Mouse (Mus musculus): ENCODE measurements around the gene Gm12166. TPM values are rescaled to one million over a fixed set of nuclear protein-coding genes. Genes with fewer than 3 reads are reported as not detected.

The Gm12166 gene
- total RNA-seq, 1 experiment from 2014 or later = 24.3 TPM

DNA sequence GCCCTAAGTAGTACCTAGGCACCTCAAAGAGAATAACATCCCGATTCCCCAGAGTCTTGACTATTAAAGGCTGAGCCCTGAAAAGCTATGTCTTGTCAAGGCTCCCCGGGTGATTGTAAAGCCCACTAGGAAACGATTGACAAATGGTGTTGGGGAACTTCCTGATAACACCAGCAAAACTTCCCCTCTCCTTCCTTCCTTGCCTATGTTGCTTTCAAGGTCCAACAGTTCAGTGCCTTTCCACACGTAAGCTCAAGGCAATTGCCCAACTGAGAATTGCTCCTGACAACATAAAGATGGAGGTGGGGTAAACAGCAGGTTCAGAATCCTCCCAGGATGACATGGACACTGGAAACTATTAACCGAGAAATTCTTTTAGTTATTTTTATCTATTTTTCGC, 29.1 kb downstream of the Gm12166 start:
- no peak for ATAC-seq (replicated peaks; ENCODE audit: low read depth, poor library complexity, severe bottlenecking)

DNA sequence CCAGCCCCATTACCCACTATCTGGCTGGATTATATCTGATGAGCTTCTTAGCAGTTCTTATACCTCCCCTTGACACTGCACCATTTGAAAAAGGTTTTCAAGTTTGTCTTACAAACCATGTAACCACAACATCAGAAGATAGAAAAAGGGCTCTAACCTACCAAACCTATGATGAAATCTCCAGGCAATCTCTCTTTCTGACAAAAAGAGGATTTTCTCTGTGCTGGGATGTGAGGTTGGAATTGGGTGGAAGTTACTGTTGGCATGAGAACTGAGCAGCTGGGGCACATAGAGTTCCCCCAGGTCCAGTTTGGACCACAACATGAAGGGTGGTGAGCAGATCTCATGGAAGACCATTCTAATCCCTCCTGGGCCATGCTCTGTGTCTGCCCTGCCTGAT, 30.3 kb downstream of the Gm12166 start:
- ATAC-seq (replicated peaks; ENCODE audit: low read depth, poor library complexity, severe bottlenecking) = no peak

DNA sequence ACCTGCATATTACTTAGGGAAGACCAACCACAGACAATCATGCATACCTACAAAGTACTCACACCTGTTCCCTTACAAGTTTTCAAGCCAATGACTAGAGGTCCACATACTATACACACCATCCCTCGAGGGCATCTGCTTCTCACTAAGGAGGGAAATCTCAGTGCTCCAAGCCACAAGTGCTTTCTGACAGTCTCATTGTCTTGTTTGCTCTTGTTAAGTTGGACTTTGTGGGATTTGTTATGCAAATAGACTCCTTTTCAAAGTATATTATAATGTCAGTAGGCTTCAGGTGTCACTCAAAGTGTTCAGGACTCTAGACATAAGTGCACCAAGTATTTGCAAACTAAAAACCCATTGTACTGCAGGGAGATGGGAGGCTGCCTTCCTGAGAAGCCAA, 31.9 kb downstream of the Gm12166 start:
- no peak for ATAC-seq (replicated peaks; ENCODE audit: low read depth, poor library complexity, severe bottlenecking)

DNA sequence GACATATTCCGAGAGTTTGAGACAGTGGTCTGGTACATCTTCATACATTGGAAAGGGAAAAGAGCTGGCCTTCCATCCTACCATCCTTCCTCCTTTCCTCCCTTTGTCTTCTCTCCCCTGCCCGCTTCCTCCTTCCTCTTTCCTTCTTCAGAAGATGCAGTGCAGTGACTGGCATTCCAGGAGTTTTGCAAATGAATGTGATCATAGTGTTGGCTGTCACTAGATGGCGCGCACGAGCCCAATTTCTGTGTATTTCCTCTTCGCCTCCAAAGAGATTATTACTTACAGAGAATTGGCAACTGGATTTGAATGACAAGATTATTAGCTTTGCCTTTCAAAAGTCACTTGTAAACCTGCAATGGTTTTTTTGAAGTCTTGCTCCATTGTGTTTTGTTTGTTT, 36.1 kb downstream of the Gm12166 start:
- ATAC-seq (replicated peaks; ENCODE audit: low read depth, poor library complexity, severe bottlenecking) = peak; percentile 81

Other genes starting within 250 kb of the Gm12166 start
- 157 and 188 TPM in 2 replicates for gene Clint1, start 200.3 kb downstream of the Gm12166 start, total RNA-seq (2017)
- 3.2 and 4.1 TPM in 2 replicates for gene Lsm11, start 107.4 kb downstream of the Gm12166 start, total RNA-seq (2017)
- gene Thg1l, start 96.8 kb downstream of the Gm12166 start, total RNA-seq (2017) = 21.9 and 29.7 TPM in 2 replicates
- gene Sox30, start 72.0 kb downstream of the Gm12166 start, total RNA-seq (2017) = not detected in 2 replicates
- 0.14 TPM in 1 of 2 replicates, not detected in the other for gene Adam19, start 3.7 kb upstream of the Gm12166 start, total RNA-seq (2017)
- gene Nipal4, start 114.2 kb upstream of the Gm12166 start, total RNA-seq (2017) = not detected in 2 replicates
- gene Fndc9, start 183.2 kb upstream of the Gm12166 start, total RNA-seq (2017) = 0.23 TPM in 1 of 2 replicates, not detected in the other

All from common myeloid progenitor, adult 5-6 weeks (primary cell).